Mouse (Mus musculus) liver, embryonic 14.5 days (tissue): ENCODE measurements around the gene Nes.

ENCODE experiments used
- CTCF ChIP-seq: IDR thresholded peaks from 2 replicates; pipeline ENCODE4 v1.5.1; 2016; ENCODE audit warnings: antibody characterized with exemption, low read depth, control low read depth
- EP300 ChIP-seq: IDR thresholded peaks from 2 replicates; pipeline ENCODE4 v1.6.1; 2016; ENCODE audit warnings: antibody characterized with exemption, low read depth

DNA sequence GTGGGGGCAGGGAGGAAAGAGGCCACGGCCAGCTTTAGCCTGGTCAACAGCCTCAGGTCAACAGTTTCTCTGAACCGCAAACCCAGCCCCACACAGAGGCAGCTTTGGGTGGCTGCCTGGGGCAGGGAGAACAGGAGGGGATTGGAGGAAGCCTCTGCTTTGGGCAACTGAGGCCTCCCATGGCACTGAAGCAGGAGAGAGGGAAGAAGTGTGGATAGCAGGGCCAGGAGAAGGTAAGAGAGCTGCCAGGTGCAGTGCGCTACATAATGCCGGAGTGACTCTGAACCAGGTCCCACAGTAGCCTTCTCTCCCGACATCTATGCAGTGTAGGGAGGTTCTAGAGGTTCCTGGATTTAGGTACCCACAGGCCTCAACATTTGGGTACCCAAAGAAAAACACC is 9.8 kb downstream of the Nes start:
- TF ChIP-seq CTCF (no peak), EP300 (no peak)
